Mouse (Mus musculus) CH12.LX (cell line): ENCODE measurements around the gene Zbtb20. TPM values are rescaled to one million over a fixed set of nuclear protein-coding genes. Genes with fewer than 3 reads are reported as not detected.

Experiments used
- DNase-seq: peaks from one replicate; pipeline ENCODE4 v3.0.0-alpha.2; 2013; ENCODE audit errors: extremely low read depth
- H3K27ac ChIP-seq: 2 replicates; pipeline ENCODE4 v1.5.1; 2012; ENCODE audit warnings: low read depth, mild to moderate bottlenecking, control low read depth, moderate library complexity; ENCODE audit not compliant: insufficient read depth
- H3K27me3 ChIP-seq: replicated peaks from 2 replicates; pipeline ENCODE3; 2012; ENCODE audit warnings: inconsistent platforms
- H3K36me3 ChIP-seq, 2 experiments: replicated peaks in 1 of 2; 2 replicates each; pipeline versions ENCODE3 to v1.6.1; 2012; ENCODE audit warnings: inconsistent platforms in 1 of 2, low read length in 1 of 2, mild to moderate bottlenecking in 1 of 2, mixed read lengths in 1 of 2, moderate library complexity in 1 of 2; ENCODE audit not compliant: control insufficient read depth in 1 of 2, insufficient read depth in 1 of 2
- H3K4me1 ChIP-seq, 2 experiments: 2 replicates each; pipeline ENCODE4 v1.6.1; 2012; ENCODE audit warnings: inconsistent platforms in 1 of 2, moderate library complexity in 1 of 2; ENCODE audit not compliant: insufficient read depth in 2 of 2, control insufficient read depth in 1 of 2
- H3K4me2 ChIP-seq: 2 replicates; pipeline ENCODE4 v1.6.1; 2012; ENCODE audit warnings: low read depth, mild to moderate bottlenecking, control low read depth; ENCODE audit not compliant: poor library complexity, insufficient read depth, severe bottlenecking
- H3K4me3 ChIP-seq, 3 experiments: fragments of 150-350 bp in 1 of 3; sonication (generic) in 1 of 3; replicated peaks in 1 of 3; 2 replicates each; pipeline versions ENCODE3 to v1.5.1; 2011 to 2012; ENCODE audit warnings: low read depth in 2 of 3, low read length in 2 of 3, mild to moderate bottlenecking in 2 of 3, moderate library complexity in 2 of 3, control low read depth in 1 of 3, improper control_type of control experiment in 1 of 3, inconsistent platforms in 1 of 3, mixed read lengths in 1 of 3; ENCODE audit not compliant: poor library complexity in 1 of 3
- H3K79me2 ChIP-seq: replicated peaks from 2 replicates; pipeline ENCODE4 v1.6.1; 2012; ENCODE audit warnings: mild to moderate bottlenecking, moderate library complexity; ENCODE audit not compliant: control insufficient read depth, poor library complexity, insufficient read depth, severe bottlenecking; ENCODE audit errors: extremely low read depth
- H3K9ac ChIP-seq: 2 replicates; pipeline ENCODE4 v1.6.1; 2012; ENCODE audit warnings: low read depth, mild to moderate bottlenecking, control low read depth, moderate library complexity; ENCODE audit not compliant: insufficient read depth
- H3K9me3 ChIP-seq: replicated peaks from 2 replicates; pipeline ENCODE3; 2012; ENCODE audit warnings: low read length, inconsistent platforms, mixed read lengths
- BHLHE40 ChIP-seq: IDR thresholded peaks from 2 replicates; pipeline ENCODE4 v1.6.1; 2011; ENCODE audit warnings: mild to moderate bottlenecking, low read depth, low read length, improper control_type of control experiment
- CHD1 ChIP-seq: IDR thresholded peaks from 2 replicates; pipeline ENCODE4 v1.6.1; 2012; ENCODE audit warnings: low read depth, low read length, improper control_type of control experiment, inconsistent platforms
- E2F4 ChIP-seq: IDR thresholded peaks from 2 replicates; pipeline ENCODE4 v1.6.1; 2011; ENCODE audit warnings: low read depth, low read length, improper control_type of control experiment; ENCODE audit not compliant: insufficient replicate concordance
- ELF1 ChIP-seq: IDR thresholded peaks from 2 replicates; pipeline ENCODE4 v1.6.1; 2014; ENCODE audit warnings: low read depth, mild to moderate bottlenecking, inconsistent platforms, low read length, improper control_type of control experiment
- EP300 ChIP-seq: IDR thresholded peaks from 2 replicates; pipeline ENCODE4 v1.6.1; 2011; ENCODE audit warnings: low read length, improper control_type of control experiment
- ETS1 ChIP-seq: conservative IDR thresholded peaks from 2 replicates; pipeline ENCODE4 v1.6.1; 2012; ENCODE audit warnings: low read depth, mild to moderate bottlenecking, inconsistent platforms, low read length, improper control_type of control experiment, moderate library complexity
- HCFC1 ChIP-seq: IDR thresholded peaks from 2 replicates; pipeline ENCODE4 v1.6.1; 2012; ENCODE audit warnings: low read depth, mild to moderate bottlenecking, inconsistent platforms, low read length, improper control_type of control experiment
- IRF4 ChIP-seq: IDR thresholded peaks from 2 replicates; pipeline ENCODE4 v1.6.1; 2014; ENCODE audit warnings: low read depth, mild to moderate bottlenecking, inconsistent platforms, low read length, improper control_type of control experiment
- JUN ChIP-seq: IDR thresholded peaks from 2 replicates; pipeline ENCODE4 v1.6.1; 2011; ENCODE audit warnings: low read depth, mild to moderate bottlenecking, low read length, improper control_type of control experiment, moderate library complexity; ENCODE audit not compliant: insufficient read depth
- KAT2A ChIP-seq: IDR thresholded peaks from 2 replicates; pipeline ENCODE4 v1.6.1; 2012; ENCODE audit warnings: low read length, improper control_type of control experiment, inconsistent platforms; ENCODE audit not compliant: insufficient replicate concordance
- MAFK ChIP-seq: IDR thresholded peaks from 2 replicates; pipeline ENCODE4 v1.6.1; 2011; ENCODE audit warnings: low read length, improper control_type of control experiment; ENCODE audit not compliant: insufficient replicate concordance
- MAX ChIP-seq: IDR thresholded peaks from 2 replicates; pipeline ENCODE4 v1.6.1; 2011; ENCODE audit warnings: low read length, improper control_type of control experiment
- MAZ ChIP-seq: IDR thresholded peaks from 2 replicates; pipeline ENCODE4 v1.6.1; 2012; ENCODE audit warnings: low read depth, mild to moderate bottlenecking, inconsistent platforms, low read length, improper control_type of control experiment, moderate library complexity
- MEF2A ChIP-seq: IDR thresholded peaks from 2 replicates; pipeline ENCODE4 v1.6.1; 2014; ENCODE audit warnings: low read depth, mild to moderate bottlenecking, inconsistent platforms, low read length, improper control_type of control experiment, borderline replicate concordance
- MXI1 ChIP-seq: IDR thresholded peaks from 2 replicates; pipeline ENCODE4 v1.6.1; 2011; ENCODE audit warnings: mild to moderate bottlenecking, low read depth, low read length, improper control_type of control experiment
- MYC ChIP-seq: IDR thresholded peaks from 2 replicates; pipeline ENCODE4 v1.6.1; 2011; ENCODE audit warnings: low read depth, mild to moderate bottlenecking, improper control_type of control experiment, low read length
- NELFE ChIP-seq: IDR thresholded peaks from 2 replicates; pipeline ENCODE4 v1.6.1; 2011; ENCODE audit warnings: low read depth, low read length, improper control_type of control experiment
- NRF1 ChIP-seq: IDR thresholded peaks from 2 replicates; pipeline ENCODE4 v1.6.1; 2014; ENCODE audit warnings: low read depth, mild to moderate bottlenecking, inconsistent platforms, low read length, improper control_type of control experiment, moderate library complexity
- PAX5 ChIP-seq: IDR thresholded peaks from 2 replicates; pipeline ENCODE4 v1.6.1; 2012; ENCODE audit warnings: low read length, inconsistent platforms, mixed read lengths
- POLR2A ChIP-seq: IDR thresholded peaks from 2 replicates; pipeline ENCODE4 v1.6.1; 2011; ENCODE audit warnings: low read depth, mild to moderate bottlenecking, improper control_type of control experiment, low read length
- POLR2AphosphoS2 ChIP-seq: IDR thresholded peaks from 2 replicates; pipeline ENCODE4 v1.6.1; 2011; ENCODE audit warnings: low read depth, low read length, improper control_type of control experiment
- RAD21 ChIP-seq: IDR thresholded peaks from 2 replicates; pipeline ENCODE4 v1.6.1; 2011; ENCODE audit warnings: low read depth, mild to moderate bottlenecking, low read length, improper control_type of control experiment, moderate library complexity
- SIN3A ChIP-seq: IDR thresholded peaks from 2 replicates; pipeline ENCODE4 v1.6.1; 2012; ENCODE audit warnings: low read length, improper control_type of control experiment, inconsistent platforms
- SMC3 ChIP-seq: IDR thresholded peaks from 2 replicates; pipeline ENCODE4 v1.6.1; 2011; ENCODE audit warnings: low read depth, low read length, improper control_type of control experiment
- TBP ChIP-seq: conservative IDR thresholded peaks from 2 replicates; pipeline ENCODE4 v1.6.1; 2011; ENCODE audit warnings: low read depth, low read length, improper control_type of control experiment
- UBTF ChIP-seq: IDR thresholded peaks from 2 replicates; pipeline ENCODE4 v1.6.1; 2012; ENCODE audit warnings: low read depth, mild to moderate bottlenecking, inconsistent platforms, low read length, improper control_type of control experiment, moderate library complexity
- USF1 ChIP-seq: IDR thresholded peaks from 2 replicates; pipeline ENCODE4 v1.6.1; 2014; ENCODE audit warnings: low read depth, mild to moderate bottlenecking, inconsistent platforms, low read length, improper control_type of control experiment
- USF2 ChIP-seq: conservative IDR thresholded peaks from 2 replicates; pipeline ENCODE4 v1.6.1; 2011; ENCODE audit warnings: low read depth, low read length, improper control_type of control experiment
- ZC3H11A ChIP-seq: IDR thresholded peaks from 2 replicates; pipeline ENCODE4 v1.6.1; 2012; ENCODE audit warnings: low read depth, mild to moderate bottlenecking, inconsistent platforms, low read length, improper control_type of control experiment
- ZMIZ1 ChIP-seq: IDR thresholded peaks from 2 replicates; pipeline ENCODE4 v1.6.1; 2012; ENCODE audit warnings: low read depth, mild to moderate bottlenecking, inconsistent platforms, low read length, improper control_type of control experiment
- dilution Hi-C: fragments of 300-500 bp; cut with MboI; formaldehyde crosslinking; loops from 2 replicates; pipeline ENCODE4 v1.14.3; 2020; ENCODE audit warnings: low sequenced_read_pairs; ENCODE audit not compliant: extremely low pct_unique_long_range_greater_than_20kb, extremely low pct_ligation_motif_present
- in situ Hi-C: fragments of 300-500 bp; cut with MboI; formaldehyde crosslinking; loops from 3 replicates; pipeline ENCODE4 v1.14.3; 2019; ENCODE audit warnings: low sequenced_read_pairs, low pct_ligation_motif_present, low pct_unique_long_range_greater_than_20kb, mixed read lengths
- polyA plus RNA-seq: library from polyadenylated mRNA; unstranded; fragments of >175 nt; gene quantifications from 2 replicates; pipeline ENCODE4 v1.2.1, GENCODE M21; 2012; ENCODE audit warnings: low read depth; ENCODE audit not compliant: insufficient read length
- total RNA-seq, 2 experiments: library from RNA; depleted of rRNA; stranded (reverse); fragments of 300-350 nt in 1 of 2; fragments of >200 nt in 1 of 2; gene quantifications; 2 replicates each; pipeline ENCODE4 v1.2.3; 2012 to 2014

Zbtb20 gene
- total and polyA plus RNA-seq, 3 experiments = 24.9 to 58.0 (median 51.6) TPM

- Histone ChIP-seq H3K79me2 (peaks cover 33% of the 10 kb centered on the region), H3K4me3 (no peak overlapping the region), H3K4me1 (peaks cover 15 to 49% of the 10 kb centered on the region in 2 experiments), H3K27ac (peak overlapping the region; percentile 40), H3K9ac (no peak overlapping the region), H3K36me3 (peaks cover 0 to 2% of the 10 kb centered on the region in 2 experiments), H3K27me3 (no peaks in the 10 kb centered on the region), H3K4me2 (peak overlapping the region; percentile 10), H3K9me3 (no peaks in the 10 kb centered on the region)
- in situ Hi-C loops (no loop called here), dilution Hi-C loops (no loop called here)
- no peak for DNase-seq
- TF ChIP-seq MAX (peak; percentile 64), MYC (peak; percentile 81), BHLHE40 (0 out of 2 replicates have a peak, but pooled peaks have one; percentile 28), IRF4 (peak; percentile 12; the same call in 1 of the 2 replicates), POLR2A (no peak)
Observed at GRCm38 (mm10) chr16:43430030-43430429, 554.3 kb downstream of the Zbtb20 start.

DNA sequence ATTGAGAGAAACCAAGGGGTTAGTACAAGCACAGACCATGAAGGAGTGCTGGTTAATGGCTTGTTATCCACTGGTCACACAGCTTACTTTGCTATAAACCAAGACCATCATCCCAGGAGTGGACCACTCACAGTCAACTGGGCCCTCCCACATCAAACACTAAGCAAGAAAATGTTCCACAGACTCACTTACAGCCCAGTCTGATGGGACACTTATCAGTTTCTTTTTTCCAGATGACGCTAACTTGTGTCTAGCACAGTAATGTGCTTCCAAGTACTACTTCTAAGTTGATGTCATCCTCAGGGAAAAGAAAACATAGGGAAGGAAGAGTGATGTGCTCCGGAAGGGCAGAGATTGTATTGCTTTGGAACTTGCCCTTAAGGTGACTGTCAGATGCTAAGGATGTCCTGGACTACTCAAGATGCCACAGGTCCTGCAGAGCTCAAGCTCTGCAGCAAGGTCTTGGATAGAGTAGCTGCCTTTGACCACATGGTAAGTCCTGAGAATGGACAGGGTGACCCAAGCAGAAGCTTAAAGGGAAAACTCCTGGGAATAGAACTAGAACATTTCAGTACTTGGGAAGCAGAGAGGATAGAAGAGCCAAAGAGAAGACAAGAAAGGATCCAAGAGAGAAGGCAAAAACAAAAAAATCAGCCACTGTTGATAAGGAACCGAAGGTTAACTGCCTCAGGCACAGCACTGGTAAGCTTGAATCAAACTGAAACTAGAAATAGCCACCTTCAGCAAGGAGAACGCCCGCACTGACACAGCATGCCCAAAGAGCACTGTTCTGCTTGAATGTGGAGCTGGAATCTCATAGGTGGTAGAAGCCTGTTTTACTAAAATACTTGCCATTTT lies 556.1 kb downstream of the Zbtb20 start:
- H3K27ac ChIP-seq = peak overlapping the region; percentile 93
- peaks cover 31% of the 10 kb centered on the region for H3K79me2 ChIP-seq
- H3K9ac ChIP-seq = peak overlapping the region; percentile 77
- no peaks in the 10 kb centered on the region for H3K27me3 ChIP-seq
- H3K4me3 ChIP-seq = peak overlapping the region; percentile 13 to 50 (median 45)
- peaks cover 13 to 52% of the 10 kb centered on the region in 2 experiments for H3K4me1 ChIP-seq
- H3K36me3 ChIP-seq = no peaks in the 10 kb centered on the region
- peak; percentile 76 for DNase-seq
- H3K4me2 ChIP-seq = peak overlapping the region; percentile 97
- H3K9me3 ChIP-seq = no peaks in the 10 kb centered on the region
- dilution Hi-C loops (no loop called here), in situ Hi-C loops (no loop called here)
- TF ChIP-seq NRF1 = no peak
- 0 out of 2 replicates have a peak, but pooled peaks have one; percentile 28 for TF ChIP-seq ZMIZ1
- peak; percentile 66 for TF ChIP-seq SIN3A
- peak; percentile 64; the same call in 1 of the 2 replicates for TF ChIP-seq MAZ
- TF ChIP-seq USF1 = no peak
- peak; percentile 37; the same call in 1 of the 2 replicates for TF ChIP-seq POLR2A
- no peak for TF ChIP-seq ETS1
- TF ChIP-seq UBTF = 0 out of 2 replicates have a peak, but pooled peaks have one; percentile 45
- peak; percentile 63 for TF ChIP-seq MAX
- TF ChIP-seq POLR2AphosphoS2 = no peak
- peak; percentile 73 for TF ChIP-seq EP300
- TF ChIP-seq MAFK = no peak
- no peak for TF ChIP-seq RAD21
- peak; percentile 90 for TF ChIP-seq IRF4
- peak; percentile 28 for TF ChIP-seq BHLHE40
- 0 out of 2 replicates have a peak, but pooled peaks have one; percentile 18 for TF ChIP-seq NELFE
- peak; percentile 43; the same call in 1 of the 2 replicates for TF ChIP-seq TBP
- peak; percentile 59; the same call in 1 of the 2 replicates for TF ChIP-seq MEF2A
- TF ChIP-seq E2F4 = no peak
- TF ChIP-seq HCFC1 = no peak; the same call in 1 of the 2 replicates
- TF ChIP-seq CHD1 = peak; percentile 56; the same call in 1 of the 2 replicates
- TF ChIP-seq ELF1 = no peak
- TF ChIP-seq JUN = peak; percentile 31; the same call in 1 of the 2 replicates
- no peak for TF ChIP-seq ZC3H11A
- TF ChIP-seq MXI1 = peak; percentile 84
- TF ChIP-seq PAX5 = no peak
- no peak for TF ChIP-seq USF2
- no peak for TF ChIP-seq KAT2A
- TF ChIP-seq SMC3 = no peak
